Mouse (Mus musculus): ENCODE results near the gene Rras. TPM values are rescaled to one million over a fixed set of nuclear protein-coding genes. Genes with fewer than 3 reads are reported as not detected.
A peak's percentile ranks its signal among the peaks of the same experiment; 100 is the strongest.

Gene Rras
- polyA plus RNA-seq, 2 experiments: 15.4 to 16.3 TPM

GRCm38 (mm10) chr7:45012011-45012410 is 5.8 kb upstream of the Rras start:
- 85% methylated on average over 6 of the region's 6 CpGs for WGBS (ENCODE audit: insufficient replicate concordance)
- no peak for TF ChIP-seq EP300 (IDR thresholded peaks at IDR 0.05; ENCODE audit: low read depth)
- no peak for TF ChIP-seq CTCF (IDR thresholded peaks at IDR 0.05; ENCODE audit: low read depth)
- DNase-seq (ENCODE audit: low read depth in 3 of 3, low spot score in 3 of 3) (no peak), ATAC-seq (ENCODE audit: insufficient read depth) (no peak)
- Histone ChIP-seq H3K9me3 (ENCODE audit: control insufficient read depth, low read length) (no peaks in the 10 kb centered on the region), H3K36me3 (replicated peaks; ENCODE audit: control insufficient read depth, insufficient read depth, low read depth) (peaks cover 52% of the 10 kb centered on the region), H3K27ac (no peak overlapping the region), H3K4me1 (replicated peaks; ENCODE audit: control insufficient read depth in 2 of 2, insufficient read depth in 2 of 2, low read length in 1 of 2) (peaks cover 13 to 22% of the 10 kb centered on the region in 2 experiments), H3K4me3 (ENCODE audit: insufficient read depth in 1 of 2, low read depth in 2 of 2, low read length in 2 of 2) (no peak overlapping the region), H3K9ac (replicated peaks) (no peak overlapping the region), H3K27me3 (ENCODE audit: control insufficient read depth, insufficient read depth, low read length) (no peaks in the 10 kb centered on the region), H3K4me2 (ENCODE audit: low read depth) (no peak overlapping the region)

GRCm38 (mm10) chr7:45012824-45013223 is 4.9 kb upstream of the Rras start:
- DNase-seq (ENCODE audit: low read depth in 3 of 3, low spot score in 3 of 3): no peak
- no peak for TF ChIP-seq CTCF (IDR thresholded peaks at IDR 0.05; ENCODE audit: low read depth)
- no peak for TF ChIP-seq EP300 (IDR thresholded peaks at IDR 0.05; ENCODE audit: low read depth)
- H3K4me1 ChIP-seq (replicated peaks; ENCODE audit: control insufficient read depth in 2 of 2, insufficient read depth in 2 of 2, low read length in 1 of 2): peaks cover 13 to 22% of the 10 kb centered on the region in 2 experiments
- no peak overlapping the region for H3K4me3 ChIP-seq (ENCODE audit: insufficient read depth in 1 of 2, low read depth in 2 of 2, low read length in 2 of 2)
- no peak overlapping the region; the same call in 1 of the 2 replicates for H3K9ac ChIP-seq (replicated peaks)
- H3K27ac ChIP-seq: no peak overlapping the region
- H3K36me3 ChIP-seq (replicated peaks; ENCODE audit: control insufficient read depth, insufficient read depth, low read depth): peaks cover 44% of the 10 kb centered on the region
- H3K9me3 ChIP-seq (ENCODE audit: control insufficient read depth, low read length): no peaks in the 10 kb centered on the region
- no peak for ATAC-seq (ENCODE audit: insufficient read depth)
- H3K4me2 ChIP-seq (ENCODE audit: low read depth): 0 out of 2 replicates have a peak overlapping the region, but pooled peaks have one; percentile 13
- WGBS (ENCODE audit: insufficient replicate concordance): 60% methylated on average over 4 of the region's 4 CpGs
- H3K27me3 ChIP-seq (ENCODE audit: control insufficient read depth, insufficient read depth, low read length): no peaks in the 10 kb centered on the region

- ATAC-seq (ENCODE audit: insufficient read depth) (no peak), DNase-seq (ENCODE audit: low read depth in 3 of 3, low spot score in 3 of 3) (no peak)
- no peak overlapping the region for H3K4me3 ChIP-seq (ENCODE audit: insufficient read depth in 1 of 2, low read depth in 2 of 2, low read length in 2 of 2)
- peaks cover 38% of the 10 kb centered on the region for H3K36me3 ChIP-seq (replicated peaks; ENCODE audit: control insufficient read depth, insufficient read depth, low read depth)
- H3K4me1 ChIP-seq (replicated peaks; ENCODE audit: control insufficient read depth in 2 of 2, insufficient read depth in 2 of 2, low read length in 1 of 2): peaks cover 16 to 27% of the 10 kb centered on the region in 2 experiments
- H3K27ac ChIP-seq: no peak overlapping the region; the same call in 1 of the 2 replicates
- no peaks in the 10 kb centered on the region for H3K9me3 ChIP-seq (ENCODE audit: control insufficient read depth, low read length)
- H3K9ac ChIP-seq (replicated peaks): peak overlapping the region; percentile 18
- WGBS (ENCODE audit: insufficient replicate concordance): 88% methylated on average over 16 of the region's 16 CpGs
- peaks cover 4% of the 10 kb centered on the region; the same call in 1 of the 2 replicates for H3K27me3 ChIP-seq (ENCODE audit: control insufficient read depth, insufficient read depth, low read length)
- TF ChIP-seq EP300 (IDR thresholded peaks at IDR 0.05; ENCODE audit: low read depth) (no peak), CTCF (IDR thresholded peaks at IDR 0.05; ENCODE audit: low read depth) (no peak)
- peak overlapping the region; percentile 89 for H3K4me2 ChIP-seq (ENCODE audit: low read depth)
Measured at GRCm38 (mm10) chr7:45013366-45014095, 4.2 kb upstream of the Rras start.

GRCm38 (mm10) chr7:45014096-45014451 is 3.7 kb upstream of the Rras start:
- Histone ChIP-seq H3K9ac (replicated peaks) (no peak overlapping the region), H3K36me3 (replicated peaks; ENCODE audit: control insufficient read depth, insufficient read depth, low read depth) (peaks cover 38% of the 10 kb centered on the region), H3K4me3 (ENCODE audit: insufficient read depth in 1 of 2, low read depth in 2 of 2, low read length in 2 of 2) (no peak overlapping the region), H3K27me3 (ENCODE audit: control insufficient read depth, insufficient read depth, low read length) (peaks cover 7% of the 10 kb centered on the region; the same call in 1 of the 2 replicates), H3K9me3 (ENCODE audit: control insufficient read depth, low read length) (no peaks in the 10 kb centered on the region), H3K4me1 (replicated peaks; ENCODE audit: control insufficient read depth in 2 of 2, insufficient read depth in 2 of 2, low read length in 1 of 2) (peaks cover 18 to 31% of the 10 kb centered on the region in 2 experiments), H3K4me2 (ENCODE audit: low read depth) (peak overlapping the region; percentile 89), H3K27ac (no peak overlapping the region; the same call in 1 of the 2 replicates)
- 88% methylated on average over 3 of the region's 3 CpGs for WGBS (ENCODE audit: insufficient replicate concordance)
- TF ChIP-seq EP300 (IDR thresholded peaks at IDR 0.05; ENCODE audit: low read depth) (no peak), CTCF (IDR thresholded peaks at IDR 0.05; ENCODE audit: low read depth) (no peak)
- no peak for ATAC-seq (ENCODE audit: insufficient read depth)
- DNase-seq (ENCODE audit: low read depth in 3 of 3, low spot score in 3 of 3): no peak

- ATAC-seq (ENCODE audit: insufficient read depth): no peak
- Histone ChIP-seq H3K4me3 (ENCODE audit: insufficient read depth in 1 of 2, low read depth in 2 of 2, low read length in 2 of 2) (peak overlapping the region; percentile 78 to 96), H3K27me3 (ENCODE audit: control insufficient read depth, insufficient read depth, low read length) (peaks cover 13% of the 10 kb centered on the region; the same call in 1 of the 2 replicates), H3K9me3 (ENCODE audit: control insufficient read depth, low read length) (no peaks in the 10 kb centered on the region), H3K27ac (peak overlapping the region; percentile 86), H3K4me2 (ENCODE audit: low read depth) (peak overlapping the region; percentile 89), H3K4me1 (replicated peaks; ENCODE audit: control insufficient read depth in 2 of 2, insufficient read depth in 2 of 2, low read length in 1 of 2) (peaks cover 18 to 32% of the 10 kb centered on the region in 2 experiments), H3K9ac (replicated peaks) (peak overlapping the region; percentile 82), H3K36me3 (replicated peaks; ENCODE audit: control insufficient read depth, insufficient read depth, low read depth) (peaks cover 25% of the 10 kb centered on the region)
- no peak for TF ChIP-seq EP300 (IDR thresholded peaks at IDR 0.05; ENCODE audit: low read depth)
- TF ChIP-seq CTCF (IDR thresholded peaks at IDR 0.05; ENCODE audit: low read depth): no peak
- DNase-seq (ENCODE audit: low read depth in 3 of 3, low spot score in 3 of 3): peak in 1 of 3 experiments; percentile 40
- under 1% methylated on average over 20 of the region's 20 CpGs for WGBS (ENCODE audit: insufficient replicate concordance)
Measured at GRCm38 (mm10) chr7:45015344-45015956, 2.3 kb upstream of the Rras start.

Measured in liver, embryonic 14.5 days (tissue).